Mouse (Mus musculus) kidney, adult 18-20 months (tissue): ENCODE results near the gene Ric8a.

ENCODE experiments used
- DNase-seq: peaks from one replicate; pipeline ENCODE4 v3.0.0; 2021

Gene Ric8a

DNA sequence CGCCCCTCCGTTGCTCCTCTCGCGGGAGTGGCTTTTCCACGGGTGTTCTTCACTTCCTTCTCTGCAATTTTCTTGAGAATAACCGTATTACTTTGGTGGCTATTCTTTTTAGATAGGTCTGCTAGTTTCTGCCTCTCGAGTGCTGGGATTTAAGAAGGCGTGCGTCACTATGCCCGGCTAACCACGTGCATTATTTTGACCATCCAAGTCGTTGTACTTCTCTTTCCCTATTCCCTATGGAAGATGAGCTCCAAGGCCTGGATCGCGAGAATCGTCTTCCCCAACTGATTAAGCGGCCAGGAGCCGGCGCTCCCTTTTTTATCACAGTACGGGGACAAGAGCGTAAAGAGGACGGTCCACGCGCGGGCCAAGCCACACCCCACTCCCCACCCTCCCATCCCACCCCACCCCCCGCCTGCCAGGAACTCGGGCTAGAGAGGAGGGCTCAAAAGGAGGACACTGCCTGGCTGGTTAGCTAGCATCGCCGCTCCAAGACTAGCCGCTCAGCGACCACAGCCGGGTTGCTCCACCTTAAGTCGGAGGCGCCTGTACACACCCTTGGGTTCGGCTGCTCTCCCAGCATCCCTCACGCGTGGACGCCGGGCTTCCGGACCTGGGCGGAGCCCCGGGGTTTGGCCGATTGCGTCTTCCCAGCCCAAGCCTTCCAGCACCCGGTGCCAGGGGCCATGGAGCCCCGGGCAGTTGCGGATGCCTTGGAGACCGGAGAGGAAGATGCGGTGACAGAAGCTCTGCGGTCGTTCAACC lies at the start of gene Ric8a:
Gene Ric8a, plus strand, starts transcription at position 173 of the 765 bp plus-strand sequence.
- DNase-seq, result peak; percentile 92

DNA sequence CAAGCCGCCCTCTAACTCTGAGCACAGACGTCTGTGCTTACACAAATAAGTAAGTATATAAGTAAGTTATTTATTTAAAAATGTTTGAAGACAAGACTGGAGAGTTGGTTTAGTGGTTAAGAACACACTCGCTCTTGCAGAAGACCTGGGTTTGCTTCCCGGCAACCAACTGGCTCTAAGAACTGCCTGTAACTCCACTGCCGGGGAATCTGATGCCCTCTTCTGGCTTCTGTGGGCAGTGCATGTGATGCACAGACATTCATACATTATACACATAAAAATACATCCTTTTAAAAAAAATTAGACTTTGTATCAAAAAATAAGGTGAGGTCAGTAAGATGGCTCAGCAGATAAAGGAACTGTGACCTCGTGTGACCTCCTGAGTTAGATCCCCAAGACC lies 46.3 kb upstream of the Ric8a start:
- DNase-seq, result no peak

DNA sequence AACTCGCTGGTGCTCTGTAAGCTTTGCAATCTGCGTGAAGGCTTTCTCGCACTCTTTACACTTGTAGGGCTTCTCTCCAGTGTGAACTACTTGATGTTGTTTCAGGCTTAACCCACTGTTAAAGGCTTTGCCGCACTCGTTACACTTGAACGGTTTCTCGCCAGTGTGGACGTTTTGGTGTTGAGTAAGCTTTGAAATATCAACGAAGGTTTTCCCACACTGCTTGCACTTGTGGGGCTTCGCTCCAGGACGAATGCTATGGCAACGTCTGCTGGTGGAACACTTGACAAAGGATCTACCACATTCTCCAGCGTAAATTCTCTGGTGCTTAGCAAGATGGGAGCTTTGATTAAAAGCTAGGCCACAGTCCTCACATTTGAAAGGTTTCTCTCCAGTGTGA lies 45.0 kb upstream of the Ric8a start:
- DNase-seq, result no peak

DNA sequence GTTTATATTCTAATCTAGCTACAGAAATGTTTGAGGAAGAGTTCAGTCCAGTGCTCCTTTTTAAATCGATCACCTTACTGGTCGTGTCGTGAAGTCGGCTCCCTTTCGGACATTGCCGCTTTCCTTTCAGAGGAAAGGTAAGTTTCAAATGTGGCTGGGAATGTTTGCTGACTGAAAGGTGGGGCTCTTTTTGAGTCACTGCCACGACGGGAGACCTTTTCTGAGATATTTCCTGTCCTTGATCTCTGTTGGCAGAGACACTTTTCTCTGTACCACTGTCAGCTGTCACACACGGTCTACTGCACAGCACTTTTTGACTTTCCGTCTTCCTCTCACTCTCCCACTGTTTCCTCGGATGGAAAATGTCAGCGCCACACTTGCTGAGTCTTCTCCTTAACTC lies 43.9 kb upstream of the Ric8a start:
- no peak for DNase-seq

DNA sequence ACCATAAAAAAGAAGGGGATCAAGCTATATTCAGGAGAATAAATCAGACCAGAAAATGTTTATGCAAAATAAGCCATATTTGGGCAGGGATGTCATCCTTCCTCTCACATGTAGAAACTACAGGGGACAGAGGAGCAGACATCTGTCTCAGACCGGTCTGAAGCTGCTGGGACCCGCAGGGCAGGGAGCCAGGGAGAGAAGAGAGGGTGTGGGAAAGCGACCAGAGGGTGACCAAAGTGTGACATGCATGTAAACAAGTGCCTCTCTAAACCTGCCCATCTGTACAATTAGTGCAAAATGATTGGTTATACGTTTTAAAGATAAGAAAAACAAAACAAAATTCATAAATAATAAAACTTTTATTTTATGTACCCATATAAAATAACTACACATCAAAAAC lies 36.6 kb upstream of the Ric8a start:
- DNase-seq, result no peak

DNA sequence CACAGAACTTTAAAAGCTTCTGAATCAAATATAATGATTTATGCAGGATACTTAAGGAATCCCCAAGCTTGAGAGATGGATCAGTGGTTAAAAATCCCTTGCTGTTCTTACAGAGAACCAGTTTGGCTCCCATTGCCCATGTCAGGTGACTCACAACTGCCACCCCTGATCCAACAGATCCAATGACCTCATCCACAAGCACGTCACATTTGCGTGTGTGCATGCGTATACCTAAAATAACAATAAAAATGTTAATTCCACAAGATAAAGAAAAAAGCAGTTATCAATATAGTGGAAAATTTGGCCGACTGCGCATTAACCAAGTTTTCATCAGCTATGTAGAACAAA lies 35.5 kb upstream of the Ric8a start:
- no peak for DNase-seq

DNA sequence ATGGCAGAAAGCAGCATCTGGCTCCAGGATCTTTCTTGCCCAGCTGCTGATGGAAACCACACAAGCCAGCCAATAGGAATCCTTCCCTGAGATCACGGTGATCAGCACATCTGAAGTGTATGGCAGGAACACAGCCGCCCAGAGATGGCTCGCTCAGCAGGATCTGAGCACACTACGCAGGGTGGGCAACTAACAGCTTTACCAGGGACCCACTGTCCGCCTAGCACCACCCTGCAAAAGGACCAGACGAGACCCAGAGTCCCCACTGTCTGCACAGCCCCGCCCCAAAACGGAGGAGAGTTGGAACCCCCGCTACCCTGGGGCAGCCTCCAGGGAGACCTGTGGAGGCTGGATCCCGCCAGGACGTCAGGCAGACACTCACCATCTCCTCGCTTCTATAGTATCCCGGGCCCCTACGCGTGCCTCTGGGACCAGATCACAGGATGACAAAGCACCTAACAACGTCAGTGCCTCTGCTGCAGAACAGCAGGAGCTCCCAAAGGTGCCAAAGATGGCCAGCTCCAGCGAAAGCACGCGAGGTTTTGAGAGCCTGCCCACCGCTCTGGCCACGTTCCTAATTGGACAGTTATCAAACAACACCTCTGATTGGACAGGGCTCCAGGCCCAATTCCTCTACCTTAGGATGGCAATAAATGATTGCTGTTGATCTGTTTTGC lies 35.0 kb upstream of the Ric8a start, which contains the start of gene Zfp941:
Gene Zfp941, minus strand, starts transcription at position 526 of the 677 bp plus-strand sequence.
- peak; percentile 52 for DNase-seq

DNA sequence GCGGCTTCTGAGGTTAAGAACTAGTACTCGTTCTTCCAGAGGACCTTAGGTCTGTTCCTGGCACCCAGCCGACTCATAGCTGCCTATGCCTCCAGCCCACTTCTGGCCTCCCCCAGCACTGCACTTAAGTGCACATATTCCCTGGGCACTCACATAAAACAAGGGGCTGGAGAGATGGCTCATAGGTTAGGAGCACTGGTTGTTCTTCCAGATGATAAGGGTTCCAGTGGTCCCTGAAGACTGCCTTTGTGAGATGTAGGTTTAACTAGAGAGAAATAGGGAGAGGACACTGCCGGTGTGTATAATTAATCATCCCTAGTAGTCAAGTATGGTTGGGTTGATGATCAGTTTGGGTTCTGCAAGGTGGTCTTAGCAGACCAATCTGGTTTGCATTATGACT lies 34.0 kb upstream of the Ric8a start:
- no peak for DNase-seq

DNA sequence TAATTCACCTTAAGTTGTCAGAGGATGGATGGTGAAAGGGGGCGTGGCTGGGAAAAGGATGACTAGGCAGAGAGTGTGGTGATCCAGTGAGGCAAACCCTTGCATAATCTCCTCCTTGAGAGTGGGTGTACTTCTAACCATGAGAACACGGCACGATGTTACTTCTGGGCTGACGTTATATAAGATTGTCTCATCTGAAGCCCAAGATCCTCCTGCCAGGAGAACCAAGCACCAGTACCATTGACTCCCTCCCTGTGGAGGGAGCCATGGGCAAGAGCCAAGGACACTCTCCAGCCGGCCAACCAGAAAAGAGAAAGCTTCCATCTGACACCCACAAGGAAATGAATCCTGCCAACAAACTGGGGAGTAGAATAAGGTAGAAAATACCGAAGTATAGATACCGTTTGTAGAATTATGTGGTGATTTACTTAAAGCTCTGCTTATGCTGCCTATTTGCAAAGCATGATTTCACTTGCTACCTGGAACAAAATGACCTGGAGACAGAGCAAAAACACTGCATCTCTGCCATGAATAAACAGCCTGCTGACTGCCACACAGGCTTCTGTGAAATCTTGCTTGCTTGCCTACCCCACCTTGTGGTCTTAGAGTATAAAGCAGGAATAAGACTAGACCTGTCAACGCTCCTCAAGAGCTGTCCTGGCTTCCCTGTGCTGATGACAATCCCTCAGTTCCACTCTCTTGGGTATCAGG lies 28.4 kb upstream of the Ric8a start:
- peak; percentile 71 for DNase-seq

DNA sequence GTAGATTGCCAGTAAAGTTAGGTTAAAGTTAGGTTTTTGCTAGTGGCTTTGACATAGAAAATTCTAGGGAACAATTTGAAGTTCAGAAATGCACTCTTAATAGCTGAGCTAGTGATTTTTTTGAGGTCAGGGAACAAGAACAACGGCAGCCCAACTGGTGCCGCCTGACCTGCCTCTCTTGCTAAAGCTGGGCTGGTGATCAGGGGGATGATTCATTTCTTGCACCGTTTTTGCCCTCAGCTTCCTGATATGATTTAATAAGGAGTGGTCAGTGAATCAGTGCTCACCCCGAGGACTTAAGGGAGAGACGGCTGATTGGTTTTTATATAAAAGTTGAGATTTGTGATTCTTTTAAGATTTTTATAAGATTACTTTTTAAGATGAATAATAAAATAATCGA lies 25.3 kb upstream of the Ric8a start:
- no peak for DNase-seq

DNA sequence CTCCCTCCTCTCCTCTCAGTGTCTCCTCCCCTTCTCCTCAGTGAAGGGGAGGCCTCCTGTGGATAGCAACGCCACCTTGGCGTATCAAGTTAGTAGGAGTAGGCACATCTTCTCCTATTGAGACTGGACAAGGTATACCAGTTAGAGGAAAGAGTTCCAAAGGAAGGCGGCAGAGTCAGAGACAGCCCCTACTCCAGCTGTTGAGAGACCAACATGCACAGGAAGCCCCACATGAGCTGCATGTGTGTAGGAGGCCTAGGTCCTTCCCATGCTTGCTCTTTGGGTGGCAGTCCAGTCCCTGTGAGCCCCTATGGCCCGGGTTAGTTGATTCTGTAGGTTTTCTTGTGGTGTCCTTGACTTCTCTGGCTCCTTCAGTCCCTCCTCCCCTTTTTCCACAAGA lies 23.4 kb upstream of the Ric8a start:
- DNase-seq, result no peak

DNA sequence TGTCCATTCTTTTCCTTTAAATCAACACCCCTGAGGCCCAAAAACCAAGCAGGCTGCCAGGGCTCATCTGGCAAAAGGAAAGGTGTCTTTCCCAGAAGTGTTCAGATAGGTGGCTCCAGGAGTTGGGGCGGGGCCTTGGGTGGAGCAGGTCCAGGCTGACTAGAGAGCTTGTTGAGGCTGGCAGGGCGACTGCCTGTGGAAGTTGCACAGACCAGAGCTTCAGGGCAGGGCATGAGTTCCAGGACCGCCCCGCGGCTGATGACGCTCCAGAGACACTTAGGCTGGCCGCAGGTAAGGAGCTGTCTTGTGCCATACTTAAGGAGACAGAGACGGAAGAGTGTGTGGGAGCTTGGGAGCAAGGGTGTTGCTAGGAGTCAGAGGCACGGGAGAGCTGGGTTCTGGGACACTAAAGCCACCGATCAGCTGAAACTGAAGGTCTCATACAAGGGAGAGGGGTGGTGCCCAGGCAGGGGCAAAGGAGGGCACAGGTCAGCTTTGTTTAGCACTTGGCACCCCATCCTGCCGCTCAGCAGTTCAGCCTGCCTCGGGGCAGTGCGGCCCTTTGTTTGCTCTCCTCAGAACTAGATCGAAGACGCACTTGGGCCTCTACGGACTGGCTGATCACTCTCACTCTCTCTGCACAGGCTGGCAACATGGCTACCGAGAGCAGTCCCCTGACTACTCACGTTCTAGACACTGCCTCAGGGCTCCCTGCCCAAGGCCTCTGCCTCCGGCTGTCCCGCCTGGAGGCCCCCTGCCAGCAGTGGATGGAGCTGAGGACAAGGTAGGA lies 21.6 kb upstream of the Ric8a start, which contains the start of gene Urah:
Gene Urah, plus strand, starts transcription at position 51 of the 790 bp plus-strand sequence.
- peak; percentile 40 for DNase-seq

DNA sequence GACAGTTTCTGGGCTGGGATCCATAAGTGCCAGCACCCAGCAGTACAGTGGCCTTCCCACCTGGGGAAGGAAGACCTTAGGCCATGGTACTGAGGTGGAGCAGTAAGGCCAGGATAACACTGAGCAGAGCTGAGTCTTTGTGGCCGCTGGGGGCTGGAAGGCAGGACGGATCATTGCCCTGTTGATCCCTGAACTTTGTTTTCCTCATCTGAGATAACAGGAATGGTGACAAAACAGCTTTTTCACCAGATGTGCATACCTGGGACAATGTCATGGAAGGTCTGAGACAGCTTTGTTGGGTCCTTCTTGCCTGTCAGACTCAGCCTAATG lies 21.0 kb upstream of the Ric8a start:
- DNase-seq, result no peak

DNA sequence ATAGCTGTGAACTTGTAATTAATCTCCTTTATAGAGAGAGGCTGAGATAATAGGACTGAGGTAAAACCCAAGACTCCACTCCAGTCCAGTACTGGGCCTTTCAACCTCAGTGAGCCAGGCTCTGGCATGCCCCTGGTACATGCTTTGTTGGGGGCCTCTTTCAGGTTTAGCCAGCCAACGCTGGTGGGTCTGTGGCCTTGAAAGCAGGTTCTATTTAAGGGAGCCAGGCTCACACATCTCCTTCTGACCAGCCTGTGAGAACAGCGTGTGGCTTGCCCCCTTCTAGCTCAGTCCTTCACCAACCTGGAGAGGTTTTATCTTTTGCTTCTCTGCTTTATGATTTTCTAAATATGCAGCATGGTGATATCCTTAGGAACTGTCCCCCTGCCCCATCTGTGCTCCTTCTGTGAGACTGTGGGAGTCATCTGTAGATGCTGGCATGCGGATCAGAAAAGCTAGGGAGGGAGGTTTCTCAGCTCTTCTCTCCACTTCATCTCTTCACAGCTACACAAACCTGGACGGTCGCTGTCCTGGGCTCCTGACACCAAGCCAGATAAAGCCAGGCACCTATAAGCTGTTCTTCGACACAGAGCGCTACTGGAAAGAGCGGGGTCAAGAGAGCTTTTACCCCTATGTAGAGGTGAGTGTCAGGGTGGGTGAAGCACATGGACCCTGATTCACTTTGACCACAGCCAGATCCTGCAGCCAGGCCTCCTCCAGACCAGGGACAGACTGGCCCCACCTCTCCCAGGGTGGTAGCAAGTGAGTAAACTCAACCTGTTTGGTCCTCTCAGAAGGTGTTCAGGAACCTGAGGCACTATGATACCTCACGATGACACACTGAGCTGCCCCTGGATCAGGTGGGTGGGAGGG lies 20.3 kb upstream of the Ric8a start:
- no peak for DNase-seq

DNA sequence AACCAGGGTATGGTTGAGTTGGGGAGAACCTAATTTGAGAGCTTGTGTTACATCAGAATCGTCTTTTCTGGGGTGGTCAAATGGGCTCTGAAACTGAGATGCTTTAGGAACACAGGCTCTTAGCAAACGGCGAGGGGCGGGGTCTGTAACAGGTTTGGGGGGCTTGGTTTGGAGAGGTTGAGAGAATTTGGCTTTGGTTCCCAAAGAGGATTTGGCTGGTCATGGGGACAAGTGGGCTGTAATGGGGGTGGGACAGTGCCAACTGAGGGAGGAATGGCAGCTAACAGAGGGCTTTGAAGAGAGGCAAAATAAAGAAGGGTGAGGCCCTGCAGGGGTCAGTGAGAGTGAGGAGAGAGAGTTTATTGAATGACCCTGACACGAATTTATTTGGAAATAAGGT lies 17.2 kb upstream of the Ric8a start:
- no peak for DNase-seq

DNA sequence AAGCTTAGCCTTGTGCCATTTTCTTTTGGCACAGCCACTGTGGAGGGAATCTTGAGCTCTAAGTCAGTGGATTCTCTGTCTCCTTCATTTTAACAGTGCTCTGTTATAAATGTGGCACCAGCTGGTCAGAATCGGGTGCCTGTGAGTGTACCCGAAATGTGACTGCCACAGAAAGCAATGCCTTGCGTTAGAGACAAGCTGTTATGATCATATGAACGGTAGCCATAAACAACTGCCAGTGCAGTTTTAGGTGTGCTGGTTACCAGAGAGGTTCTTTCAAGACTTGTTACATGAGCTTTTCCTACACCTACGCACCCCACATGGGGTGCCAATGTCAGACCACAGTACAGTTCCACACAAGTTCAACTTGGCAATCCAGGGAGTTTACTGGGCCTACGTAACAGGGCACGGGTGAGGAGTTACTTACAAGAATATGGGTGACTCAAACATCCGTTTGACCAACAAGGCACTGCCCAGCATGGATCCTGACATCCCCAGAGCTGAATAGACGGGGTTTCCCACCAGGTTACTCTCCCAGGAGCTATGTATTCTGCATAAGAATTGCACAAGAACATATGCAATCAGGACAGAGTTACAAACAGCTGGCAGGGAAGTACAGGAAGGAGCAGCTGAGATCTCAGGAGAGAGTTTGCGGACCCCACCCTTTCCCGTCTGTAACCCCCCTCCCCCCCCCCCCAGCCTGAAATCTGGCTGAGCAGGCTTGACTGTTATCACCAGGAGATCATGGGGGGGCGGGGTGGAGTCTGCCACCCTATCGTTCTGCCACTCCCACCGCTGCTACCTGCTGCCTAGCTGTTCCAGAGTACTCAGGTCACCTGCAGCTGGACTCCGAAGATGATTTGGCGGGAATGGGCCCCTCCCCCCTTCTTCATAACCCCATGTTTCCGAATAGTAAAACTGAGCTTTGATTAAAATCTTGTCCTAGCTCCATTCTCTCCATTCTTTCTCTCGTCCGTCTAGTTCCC lies 15.7 kb upstream of the Ric8a start:
- DNase-seq, result no peak

DNA sequence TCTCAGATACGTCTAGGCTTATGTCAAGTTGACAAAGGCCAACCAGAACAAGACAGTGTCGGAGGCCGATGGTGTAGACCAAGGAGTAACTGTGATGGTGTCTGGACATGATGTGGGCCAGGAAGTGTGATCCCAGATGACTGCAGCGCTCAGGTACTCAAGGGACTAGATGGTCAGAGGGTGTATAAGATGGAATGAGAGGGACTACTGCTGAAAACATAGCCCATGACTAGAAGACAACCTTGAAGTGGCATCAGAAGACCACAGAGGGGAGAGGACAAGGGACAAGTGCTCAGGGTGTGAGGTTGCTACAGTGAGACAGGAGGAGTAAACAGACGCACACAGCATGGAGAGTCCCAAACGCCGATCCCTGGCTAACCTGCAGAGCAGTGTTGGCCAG lies 13.0 kb upstream of the Ric8a start:
- no peak for DNase-seq

DNA sequence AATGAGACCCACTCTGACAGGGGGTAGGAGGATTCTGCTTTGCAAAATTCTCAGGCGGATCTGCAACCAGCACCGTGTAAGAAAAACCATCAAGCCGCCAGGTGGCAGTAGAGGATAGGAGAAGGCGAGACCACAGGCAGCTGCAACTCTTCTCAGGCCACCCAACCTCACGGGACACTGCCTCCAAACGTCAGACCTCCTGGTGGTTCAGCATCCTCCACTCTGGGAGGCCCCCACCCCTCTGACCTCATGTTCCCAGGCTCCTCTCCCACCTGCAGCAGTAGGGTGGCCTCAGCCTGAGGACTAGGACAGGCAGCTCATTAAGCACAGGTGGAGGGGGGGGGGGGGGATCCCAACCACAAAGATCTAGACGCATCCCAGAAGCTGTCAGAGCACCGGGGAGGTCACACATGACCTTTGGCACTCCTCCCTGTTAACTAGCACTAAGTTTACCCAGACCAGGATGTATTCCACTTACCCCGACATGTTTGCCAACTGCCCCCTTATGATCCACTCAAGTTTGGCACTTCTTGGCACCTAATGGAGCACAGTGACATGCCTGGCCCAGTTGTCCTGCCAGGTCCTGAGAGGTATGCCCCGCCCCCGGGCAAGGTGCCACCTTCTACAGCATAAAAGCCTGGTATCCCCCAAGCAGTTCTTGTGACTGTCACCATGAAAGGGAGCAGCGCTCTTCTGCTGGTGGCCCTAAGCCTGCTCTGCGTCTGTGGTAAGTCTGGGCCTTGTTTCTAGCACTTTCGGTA lies 11.7 kb upstream of the Ric8a start, which contains the start of gene Scgb1c1:
Gene Scgb1c1, plus strand, starts transcription at position 643 of the 761 bp plus-strand sequence.
- peak; percentile 91 for DNase-seq

DNA sequence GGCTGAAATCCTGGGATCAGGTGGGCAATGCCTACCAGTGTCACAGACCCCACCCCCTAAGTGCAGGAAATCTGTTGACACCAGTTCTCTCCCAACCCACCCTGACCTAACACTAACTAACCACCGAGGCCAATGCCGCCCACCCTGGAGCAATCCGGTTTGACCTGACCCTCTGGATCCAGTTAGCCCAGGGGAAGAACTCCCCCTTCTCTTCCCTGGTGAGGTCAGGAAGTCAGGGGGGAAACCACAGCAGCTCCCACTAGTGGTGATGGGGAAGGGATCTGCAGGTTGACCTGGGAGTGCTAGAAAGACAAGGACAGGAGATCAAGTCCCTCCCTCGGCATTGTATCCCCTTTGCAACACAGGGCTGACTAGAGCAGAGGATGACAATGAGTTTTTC lies 11.1 kb upstream of the Ric8a start:
- no peak for DNase-seq

DNA sequence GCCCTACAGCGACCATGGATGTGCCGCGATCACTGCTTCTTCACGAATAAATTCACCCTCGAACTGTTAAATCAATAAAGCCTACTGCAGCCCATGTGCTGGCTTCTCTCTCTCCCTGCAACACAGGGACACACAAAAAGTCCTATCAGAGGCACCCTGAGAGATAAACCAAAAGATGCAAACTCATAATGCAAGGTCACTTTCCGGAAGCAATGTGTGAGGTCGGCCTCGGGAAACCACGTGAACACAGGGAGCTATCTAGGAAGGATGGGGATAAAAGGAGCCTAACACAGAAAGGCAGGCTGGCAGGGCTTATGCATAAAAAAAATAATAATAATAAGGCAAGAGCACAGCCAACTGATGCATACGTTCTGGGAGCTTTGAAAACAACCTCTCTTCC lies 10.1 kb upstream of the Ric8a start:
- DNase-seq, result no peak
